Mouse (Mus musculus): ENCODE data around the gene Capn15.

DNA sequence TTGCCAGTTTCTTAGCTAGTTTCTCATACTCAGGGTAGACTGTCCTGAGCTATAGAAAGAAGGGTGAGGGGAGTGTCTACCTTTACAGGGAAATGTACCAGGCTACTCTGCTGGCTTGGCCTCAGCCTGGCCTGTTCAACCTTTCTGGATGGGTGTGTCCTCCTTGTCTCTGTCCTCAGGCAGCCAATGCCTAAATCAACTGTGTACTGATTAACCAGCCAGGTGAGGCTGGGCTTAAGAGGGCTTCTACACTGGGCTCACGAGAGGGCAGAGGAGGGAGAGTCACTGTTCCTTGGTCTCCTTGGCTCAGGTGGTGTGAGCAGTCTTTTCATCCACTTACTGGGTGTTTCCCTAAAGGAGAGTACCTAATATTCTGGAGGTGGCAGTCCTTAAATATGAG is 17.4 kb downstream of the Capn15 start:
- TF ChIP-seq HCFC1 (IDR thresholded peaks at IDR 0.05; ENCODE audit: borderline replicate concordance, insufficient read depth, low read length) (no peak), ZC3H11A (IDR thresholded peaks at IDR 0.05; ENCODE audit: borderline replicate concordance, low read depth, low read length) (no peak), MAFK (IDR thresholded peaks at IDR 0.05; ENCODE audit: insufficient read depth, low read depth, low read length) (no peak), CHD2 (IDR thresholded peaks at IDR 0.05; ENCODE audit: low read depth, low read length) (no peak)
